Mouse (Mus musculus): ENCODE data around the gene Ubfd1. TPM values are rescaled to one million over a fixed set of nuclear protein-coding genes. Genes with fewer than 3 reads are reported as not detected.

Ubfd1 gene
- total RNA-seq (2021), result 10 to 100 TPM; 25.5 to 25.7 TPM
- long read RNA-seq, experiment 1, full-length matches to known transcripts, result 23 of 35 reads
- long read RNA-seq, experiment 1, partial matches to known transcripts, result 2 of 35 reads
- long read RNA-seq, experiment 1, other reads (novel, unspliced or antisense), result 10 of 35 reads
- long read RNA-seq, experiment 2, full-length matches to known transcripts, result 30 of 40 reads
- long read RNA-seq, experiment 2, partial matches to known transcripts, result 2 of 40 reads
- long read RNA-seq, experiment 2, other reads (novel, unspliced or antisense), result 8 of 40 reads

DNA sequence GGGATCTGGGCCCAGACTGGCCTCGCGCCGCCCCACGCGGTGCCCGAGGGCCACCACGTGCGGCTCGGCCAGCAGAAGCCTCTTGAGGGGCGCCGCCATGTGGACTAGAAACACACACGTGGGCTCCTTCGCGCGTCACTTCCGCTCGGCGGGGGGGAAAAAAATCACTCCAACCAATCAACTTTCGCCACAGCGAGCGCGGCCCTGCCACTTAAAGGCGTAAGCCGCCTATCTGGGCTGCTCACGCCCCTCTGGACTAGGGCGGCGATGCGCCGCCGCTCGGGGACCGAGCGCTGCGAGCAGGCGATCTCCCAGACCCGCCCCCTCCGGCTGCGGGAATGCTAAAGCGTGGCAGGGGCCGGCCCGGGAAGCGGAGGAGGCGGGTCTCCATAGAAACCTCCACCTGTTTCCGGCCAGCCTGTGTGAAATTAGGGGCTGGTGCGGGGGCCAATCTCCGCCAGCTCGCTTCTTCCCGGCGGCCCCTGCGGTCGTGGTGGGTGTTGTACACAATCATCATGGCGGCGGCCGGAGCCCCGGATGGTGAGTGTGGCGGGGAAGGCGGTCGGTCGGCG lies at the start of gene Ubfd1, which contains the start of gene Ears2:
Gene Ubfd1 (plus strand): TSS at position 231 of the 572 bp plus-strand sequence.
Gene Ears2 (minus strand): TSS at position 319 of the 572 bp plus-strand sequence.
- intact Hi-C loops (cut with DNase I; ENCODE audit: low total_unique reads), result no loop called here
- DNase-seq, result peak; percentile 95

DNA sequence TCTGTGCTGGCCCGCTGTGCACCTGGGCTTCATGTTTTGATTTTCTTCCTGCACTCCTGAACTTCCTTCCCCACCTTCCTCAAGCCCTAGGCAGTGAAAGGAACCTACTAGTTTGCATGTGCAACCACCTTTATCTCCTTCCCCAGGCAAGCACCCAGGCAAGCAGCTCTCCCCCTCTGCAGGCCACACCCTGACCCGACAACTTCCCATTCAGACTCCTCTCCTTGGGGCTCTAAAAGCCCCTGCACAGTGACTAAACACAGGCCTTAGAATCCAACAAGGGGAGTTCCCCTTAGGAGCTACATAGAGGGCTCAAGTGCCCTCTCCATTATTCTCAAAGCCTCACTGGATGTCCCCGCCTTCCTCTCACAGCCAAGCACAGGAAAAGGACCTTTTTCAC lies 48.7 kb upstream of the Ubfd1 start:
- DNase-seq, result no peak
- intact Hi-C loops (cut with DNase I; ENCODE audit: low total_unique reads), result loop anchor here (5.0 kb wide), 1 partner anchor 54 kb away; no protein-coding TSS in a partner anchor

DNA sequence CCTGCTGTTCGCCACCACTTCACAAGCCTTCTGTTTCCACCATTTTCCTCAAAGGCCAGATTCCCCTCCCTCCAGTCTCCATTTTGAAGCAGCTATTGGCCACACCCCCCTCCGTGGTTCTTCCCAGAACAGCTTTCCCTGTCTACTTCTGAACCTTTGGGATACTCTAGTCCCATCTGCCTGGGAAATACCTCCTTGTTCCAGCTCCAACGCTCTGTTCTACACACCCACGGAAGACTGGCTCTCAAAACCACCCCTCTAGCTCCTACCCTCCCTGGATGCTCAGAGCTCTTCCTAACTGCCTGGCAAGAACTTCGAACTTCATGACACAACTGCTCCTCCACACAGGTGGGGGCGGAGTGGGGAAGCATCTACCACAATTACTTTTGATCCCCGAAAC lies 48.0 kb upstream of the Ubfd1 start:
- no peak for DNase-seq
- intact Hi-C loops (cut with DNase I; ENCODE audit: low total_unique reads), result loop anchor here (5.0 kb wide), 1 partner anchor 53 kb away; no protein-coding TSS in a partner anchor

DNA sequence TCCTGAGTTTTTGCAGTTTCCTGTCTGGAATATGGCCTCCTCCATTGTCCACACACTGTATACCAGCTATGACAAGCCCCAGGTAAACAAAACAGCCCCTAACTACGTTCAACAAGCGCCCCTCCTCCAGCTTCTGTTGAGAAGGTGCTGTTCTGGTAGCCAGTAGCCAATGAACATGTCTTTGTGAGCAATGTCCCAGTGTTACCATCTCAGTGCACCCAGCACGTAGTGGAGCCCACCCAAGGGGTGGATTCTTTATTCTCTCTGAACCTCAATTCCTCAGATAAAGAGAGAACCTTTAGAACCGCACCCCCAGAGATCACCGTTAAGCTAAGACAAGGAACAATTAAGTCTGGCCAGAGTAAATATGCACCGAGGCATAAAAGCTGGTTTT lies 46.7 kb upstream of the Ubfd1 start:
- DNase-seq, result no peak
- intact Hi-C loops (cut with DNase I; ENCODE audit: low total_unique reads), result no loop called here

DNA sequence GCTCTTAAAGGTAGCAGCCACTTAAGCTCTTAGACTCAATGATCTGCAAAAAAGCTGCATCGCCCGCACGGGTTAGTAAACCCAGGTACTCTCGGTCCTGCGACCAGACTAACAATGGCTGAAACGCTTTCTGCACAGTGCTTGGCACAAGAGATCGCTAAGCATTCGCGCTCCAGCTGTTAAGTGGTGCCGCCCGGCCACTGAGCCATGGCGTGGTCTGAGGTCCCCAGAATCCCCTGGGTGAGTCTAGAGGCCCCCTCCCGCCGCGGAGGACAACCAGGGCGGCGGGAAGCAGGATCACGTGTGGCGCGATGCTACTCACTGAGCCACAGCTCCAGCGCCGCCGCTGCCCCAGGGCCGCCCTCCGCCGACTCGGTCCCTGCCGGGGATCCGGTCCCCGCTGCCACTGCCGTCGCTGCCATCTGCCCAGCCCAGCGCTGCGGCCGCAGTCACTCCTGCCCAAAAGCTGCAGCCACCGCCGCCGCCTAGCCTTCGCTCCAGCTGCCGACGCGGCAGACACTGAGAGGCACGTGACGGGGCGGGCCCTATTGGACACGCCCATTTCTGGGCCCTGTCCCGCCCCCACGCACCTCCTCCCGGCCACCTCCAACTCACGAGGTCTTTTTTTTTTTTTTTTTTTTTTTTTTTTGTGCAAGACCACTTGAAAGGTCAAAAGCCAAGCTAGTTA lies 46.2 kb upstream of the Ubfd1 start, which contains the start of gene Gga2:
Gene Gga2 (minus strand): TSS at position 556 of the 688 bp plus-strand sequence.
- intact Hi-C loops (cut with DNase I; ENCODE audit: low total_unique reads), result no loop called here

DNA sequence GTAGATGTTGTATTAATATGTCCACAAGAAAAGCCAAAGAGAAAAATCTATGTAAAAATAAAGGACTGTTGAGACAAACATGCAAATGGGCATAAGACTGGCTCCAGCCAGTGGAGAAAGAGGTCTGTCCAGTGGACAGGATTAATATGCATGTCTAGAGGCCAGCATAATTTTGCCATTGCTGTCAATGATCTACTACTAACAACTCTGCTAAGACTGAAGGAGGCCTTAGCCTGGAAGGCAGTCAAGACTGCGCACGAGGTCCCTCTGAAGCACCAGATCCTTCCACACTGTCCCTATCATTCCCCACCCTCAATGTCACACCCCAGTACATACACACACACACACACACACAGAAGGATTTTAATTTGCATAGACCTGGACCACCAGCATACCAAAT lies 44.8 kb upstream of the Ubfd1 start:
- no peak for DNase-seq
- intact Hi-C loops (cut with DNase I; ENCODE audit: low total_unique reads), result no loop called here

More for the DNA sequence above, 46.2 kb upstream of the Ubfd1 start, which contains the start of gene Gga2:
- DNase-seq, result peak; percentile 87

DNA sequence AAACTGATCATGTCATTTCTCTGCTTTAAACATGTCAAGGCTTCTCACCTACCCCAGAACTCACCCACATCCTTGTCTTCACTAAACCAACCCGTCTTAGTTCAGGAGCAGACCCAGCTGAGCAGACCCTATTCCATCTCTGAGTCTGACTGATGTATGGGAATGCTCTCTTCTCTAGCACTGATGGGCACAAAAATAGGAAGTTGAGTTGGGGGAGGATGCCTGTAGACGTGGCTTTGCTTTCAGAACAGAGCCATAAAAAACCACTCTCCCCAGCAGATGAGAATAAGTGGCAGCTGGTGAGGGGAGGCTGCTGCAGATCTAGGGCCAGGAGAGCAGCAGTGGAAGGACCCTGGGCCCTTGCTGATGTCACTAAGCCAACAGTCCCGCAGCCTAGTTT lies 33.6 kb upstream of the Ubfd1 start:
- DNase-seq, result no peak
- intact Hi-C loops (cut with DNase I; ENCODE audit: low total_unique reads), result no loop called here

DNA sequence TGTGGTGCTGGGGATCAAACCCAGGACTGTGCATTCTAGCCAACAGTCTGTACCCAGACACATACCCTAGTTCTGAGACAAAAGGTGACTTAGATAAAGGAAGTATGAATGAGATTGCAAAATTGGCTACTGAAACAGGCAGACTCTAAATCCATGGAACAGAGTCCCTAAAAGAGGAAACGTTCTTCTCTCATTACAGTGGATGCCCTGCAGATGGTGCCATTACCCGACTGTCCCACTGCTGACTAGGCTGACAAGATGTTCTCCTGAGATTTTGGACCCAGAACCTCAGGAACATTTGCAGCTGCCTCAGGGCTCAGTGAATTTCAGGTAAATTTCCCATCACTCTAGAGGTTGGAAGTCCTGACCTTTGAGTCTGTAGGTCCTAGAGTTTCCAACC lies 32.6 kb upstream of the Ubfd1 start:
- no peak for DNase-seq
- intact Hi-C loops (cut with DNase I; ENCODE audit: low total_unique reads), result no loop called here

DNA sequence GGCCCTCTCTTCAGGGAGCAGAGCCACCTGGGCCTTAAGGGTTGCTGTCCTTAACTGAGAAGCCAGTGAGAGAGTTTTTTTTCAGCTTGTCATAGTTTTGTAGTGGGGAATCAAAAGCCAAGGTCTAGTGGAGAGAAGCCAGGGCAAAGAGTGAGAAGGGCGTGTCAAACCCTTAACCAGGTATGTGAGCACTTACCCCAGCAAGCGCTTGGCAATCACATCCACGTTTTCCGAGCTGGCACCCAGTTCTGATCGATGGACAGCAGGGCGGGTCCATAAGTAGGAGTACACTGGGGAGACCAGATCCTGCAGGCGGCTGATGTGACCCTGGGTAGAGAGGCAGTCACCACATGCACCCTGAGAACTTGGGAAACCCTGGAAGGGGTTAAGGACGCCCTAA lies 22.9 kb upstream of the Ubfd1 start:
- DNase-seq, result no peak
- intact Hi-C loops (cut with DNase I; ENCODE audit: low total_unique reads), result no loop called here

DNA sequence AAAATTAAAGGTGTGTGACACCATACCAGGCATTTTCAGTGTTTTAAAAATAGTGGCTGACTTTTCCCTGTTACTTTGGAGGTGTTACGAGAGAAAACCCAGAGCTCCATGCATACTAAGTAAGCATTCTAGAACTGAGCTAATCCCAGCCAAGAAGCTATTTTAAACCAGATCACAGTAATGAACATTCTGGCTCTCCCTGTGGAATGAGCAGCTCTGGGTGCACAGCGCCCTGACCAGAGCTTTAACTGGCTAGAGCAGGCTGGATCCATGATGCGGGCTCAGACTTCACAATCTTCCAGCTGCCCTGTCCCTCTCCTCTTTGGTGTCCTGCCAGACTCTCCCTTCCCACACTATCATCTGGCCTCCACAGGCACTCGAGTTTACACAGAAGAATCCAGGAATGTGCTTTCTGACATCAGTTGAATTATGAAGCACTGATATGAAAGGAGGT lies 21.8 kb upstream of the Ubfd1 start:
- DNase-seq, result peak; percentile 30
- intact Hi-C loops (cut with DNase I; ENCODE audit: low total_unique reads), result no loop called here

DNA sequence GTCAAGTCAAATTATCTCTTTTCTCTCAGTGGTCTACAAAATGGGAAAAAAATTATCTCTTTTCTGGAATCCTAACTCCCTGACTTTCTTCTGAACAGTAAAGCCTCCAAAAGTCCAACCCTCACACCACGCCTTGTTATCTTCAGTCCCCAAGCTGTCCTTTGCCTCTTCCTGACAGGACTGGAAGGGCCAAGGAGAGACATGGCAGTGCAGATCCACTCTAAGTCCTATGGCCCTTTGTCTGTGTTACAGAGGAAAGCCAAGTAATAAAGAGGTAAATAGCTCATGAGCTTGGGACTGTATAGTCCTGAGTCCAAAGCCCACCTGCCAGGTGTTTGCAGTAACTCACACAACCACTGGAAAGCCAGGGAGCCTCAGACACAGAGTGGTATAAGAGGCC lies 21.3 kb upstream of the Ubfd1 start:
- DNase-seq, result no peak
- intact Hi-C loops (cut with DNase I; ENCODE audit: low total_unique reads), result no loop called here

DNA sequence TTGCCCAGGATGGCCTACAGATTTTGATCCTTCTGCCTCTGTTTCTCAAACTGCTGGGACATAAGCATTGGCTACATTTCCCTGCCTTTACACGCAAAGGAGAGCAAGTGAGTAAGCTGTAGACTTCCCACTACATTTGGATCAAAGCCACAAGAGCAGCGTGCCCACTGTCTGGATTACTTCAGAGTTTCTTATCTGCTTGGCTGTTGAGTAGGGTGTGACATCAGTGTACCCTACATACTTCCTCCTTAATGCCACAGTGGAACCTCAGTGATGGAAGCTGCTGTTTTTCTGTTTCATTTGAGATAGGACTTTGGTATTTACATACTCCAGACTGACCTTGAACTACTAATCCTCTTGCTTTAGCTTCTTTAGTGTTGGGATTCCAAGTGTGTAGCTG lies 20.2 kb upstream of the Ubfd1 start:
- intact Hi-C loops (cut with DNase I; ENCODE audit: low total_unique reads), result no loop called here
- DNase-seq, result no peak

DNA sequence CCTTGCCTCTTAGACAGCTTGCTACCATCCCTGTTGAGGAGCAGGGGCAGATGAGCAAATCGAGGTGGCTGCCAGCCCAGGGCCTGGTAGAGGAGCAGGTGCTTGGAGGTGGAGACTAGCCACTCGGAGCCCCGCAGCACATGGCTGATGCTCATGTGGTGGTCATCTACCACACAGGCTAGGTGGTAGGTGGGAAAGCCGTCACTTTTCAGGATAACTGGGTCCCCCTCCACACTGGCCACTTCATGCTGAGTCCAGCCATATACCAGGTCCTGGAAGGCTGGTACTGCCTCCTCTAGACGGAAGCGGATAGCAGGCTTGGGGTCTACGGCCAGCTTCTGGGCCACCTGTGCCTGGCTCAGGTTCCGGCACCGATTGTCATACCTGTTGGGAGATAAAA lies 18.8 kb upstream of the Ubfd1 start:
- intact Hi-C loops (cut with DNase I; ENCODE audit: low total_unique reads), result no loop called here
- DNase-seq, result no peak

DNA sequence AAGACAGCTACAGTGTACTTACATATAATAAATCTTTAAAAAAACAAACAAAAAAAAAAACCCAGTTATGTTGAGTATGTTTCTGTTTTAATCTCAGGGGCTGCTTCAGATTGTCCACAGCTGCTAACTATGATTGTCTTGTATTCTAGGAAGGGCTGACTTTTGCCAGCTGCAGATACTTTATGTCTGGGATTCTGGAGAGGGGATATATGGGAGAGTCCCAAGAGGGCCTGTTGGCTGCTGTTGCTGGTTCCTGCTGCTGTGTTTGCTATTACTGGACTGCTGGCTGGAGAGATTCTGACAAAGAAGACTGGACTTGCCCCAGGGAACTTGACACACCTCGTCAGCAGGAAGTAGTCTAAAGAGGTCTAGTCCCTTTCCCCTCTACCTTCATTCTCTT lies 16.1 kb upstream of the Ubfd1 start:
- intact Hi-C loops (cut with DNase I; ENCODE audit: low total_unique reads), result no loop called here
- DNase-seq, result peak; percentile 40

DNA sequence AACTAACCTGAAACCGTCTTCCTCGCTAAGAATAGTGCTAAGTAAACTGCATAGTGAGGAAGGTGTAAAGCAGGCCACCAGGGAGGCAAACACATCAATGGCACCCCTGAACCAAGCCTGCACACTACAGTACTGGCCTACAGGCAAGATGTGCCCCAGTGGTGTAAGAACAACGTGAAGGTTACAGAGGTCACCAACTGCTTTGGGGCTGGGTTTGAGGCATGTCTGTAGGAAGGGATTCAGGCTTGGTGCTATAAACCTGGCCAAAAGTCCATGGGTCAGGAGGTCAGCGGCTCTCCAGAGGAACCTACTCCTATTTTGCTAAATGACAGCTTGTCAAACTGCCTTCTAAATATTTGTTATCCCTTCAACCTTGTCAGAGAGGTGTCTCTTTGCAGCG lies 10.3 kb upstream of the Ubfd1 start:
- no peak for DNase-seq
- intact Hi-C loops (cut with DNase I; ENCODE audit: low total_unique reads), result no loop called here

DNA sequence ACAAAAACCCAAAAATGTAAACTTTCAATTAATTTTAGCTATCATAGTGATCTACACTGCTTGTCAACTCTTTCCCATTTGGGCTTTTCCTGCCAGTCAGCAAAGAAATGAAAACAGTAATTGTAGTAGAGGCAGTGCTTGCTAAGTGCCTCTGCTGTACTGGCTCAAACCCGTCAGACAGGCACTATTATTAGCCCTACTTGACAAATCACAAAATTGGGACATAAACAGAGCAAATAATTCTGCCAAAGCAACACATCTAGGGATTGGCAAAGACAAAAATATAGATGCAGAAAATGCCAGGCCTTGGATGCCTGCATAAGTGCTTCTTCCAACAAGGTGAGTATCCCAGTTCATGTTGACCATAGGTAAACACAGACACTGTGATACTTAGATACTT lies 1.3 kb upstream of the Ubfd1 start:
- intact Hi-C loops (cut with DNase I; ENCODE audit: low total_unique reads), result no loop called here
- no peak for DNase-seq

DNA sequence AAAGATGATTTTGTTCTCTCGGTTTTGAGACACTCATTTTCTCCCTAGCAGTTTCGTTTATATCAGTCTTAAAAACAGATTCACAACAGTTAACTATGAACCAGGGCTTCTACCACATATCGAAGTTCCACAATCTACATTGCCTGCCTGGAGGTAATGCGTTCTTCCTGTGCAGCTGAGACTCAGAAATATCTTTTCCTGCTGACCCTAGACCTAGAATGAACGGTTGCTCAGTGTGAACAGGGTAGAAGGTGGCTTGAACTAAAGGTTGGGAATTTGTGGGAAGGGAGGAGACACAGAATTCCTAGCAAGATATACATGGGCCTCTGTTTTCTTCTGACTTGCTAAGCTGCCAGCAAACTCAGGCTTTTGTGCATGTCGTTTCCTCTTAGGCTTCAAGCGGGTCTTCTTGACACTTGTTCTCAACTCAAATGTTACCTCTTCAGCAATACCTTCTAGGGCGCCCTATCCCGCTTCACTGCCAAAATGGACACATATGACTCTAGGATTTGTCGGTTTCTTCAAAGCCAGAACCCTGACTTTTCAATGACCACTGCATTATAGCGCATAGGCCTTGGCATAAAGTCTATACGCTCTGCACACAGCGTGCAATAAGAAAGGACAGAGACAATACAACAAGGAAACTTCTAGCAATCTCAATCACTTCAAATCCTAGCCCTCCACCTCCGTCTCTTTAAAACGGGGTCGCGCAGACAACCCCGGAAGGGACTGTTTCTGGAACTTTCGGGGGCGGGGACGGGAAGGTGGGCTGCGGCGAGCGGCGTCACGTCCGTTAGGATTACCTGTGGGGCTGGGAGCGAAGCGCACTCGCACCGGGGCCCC lies 652 bp upstream of the Ubfd1 start:
- intact Hi-C loops (cut with DNase I; ENCODE audit: low total_unique reads), result no loop called here
- DNase-seq, result no peak

DNA sequence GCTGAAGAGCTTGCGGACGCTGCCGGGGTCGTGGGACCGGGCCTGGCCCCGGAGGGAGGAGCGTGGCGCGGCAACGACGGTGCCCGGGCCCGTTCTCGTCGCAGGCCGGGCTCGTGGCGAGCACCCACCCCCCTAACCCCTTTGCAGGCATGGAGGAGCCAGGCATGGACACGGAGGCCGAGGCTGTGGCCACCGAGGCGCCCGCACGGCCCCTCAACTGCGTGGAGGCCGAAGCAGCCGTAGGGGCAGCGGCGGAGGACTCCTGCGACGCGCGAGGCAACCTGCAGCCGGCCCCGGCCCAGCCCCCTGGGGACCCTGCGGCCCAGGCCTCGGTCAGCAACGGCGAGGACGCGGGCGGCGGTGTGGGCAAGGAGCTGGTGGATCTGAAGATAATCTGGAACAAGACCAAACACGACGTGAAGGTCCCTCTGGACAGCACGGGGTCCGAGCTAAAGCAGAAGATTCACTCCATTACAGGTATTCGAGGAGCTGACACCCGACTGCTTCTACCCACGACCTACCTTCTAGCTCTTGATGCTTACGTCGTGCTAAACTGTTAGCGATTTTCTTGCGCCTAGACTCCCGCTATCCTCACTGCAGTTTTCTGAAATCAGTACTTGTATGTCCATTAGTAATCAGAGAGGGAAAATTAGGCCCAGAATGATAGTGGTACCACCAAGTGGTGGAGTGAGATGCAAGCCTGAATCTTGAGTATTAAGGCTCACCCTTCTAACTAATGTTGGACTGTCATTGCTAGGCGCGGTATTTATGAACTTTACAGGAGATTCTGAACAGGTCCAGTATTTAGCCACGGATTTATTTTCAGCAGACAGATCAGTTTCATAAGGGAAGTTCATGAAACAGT lies 774 bp downstream of the Ubfd1 start:
- DNase-seq, result no peak
- intact Hi-C loops (cut with DNase I; ENCODE audit: low total_unique reads), result no loop called here

DNA sequence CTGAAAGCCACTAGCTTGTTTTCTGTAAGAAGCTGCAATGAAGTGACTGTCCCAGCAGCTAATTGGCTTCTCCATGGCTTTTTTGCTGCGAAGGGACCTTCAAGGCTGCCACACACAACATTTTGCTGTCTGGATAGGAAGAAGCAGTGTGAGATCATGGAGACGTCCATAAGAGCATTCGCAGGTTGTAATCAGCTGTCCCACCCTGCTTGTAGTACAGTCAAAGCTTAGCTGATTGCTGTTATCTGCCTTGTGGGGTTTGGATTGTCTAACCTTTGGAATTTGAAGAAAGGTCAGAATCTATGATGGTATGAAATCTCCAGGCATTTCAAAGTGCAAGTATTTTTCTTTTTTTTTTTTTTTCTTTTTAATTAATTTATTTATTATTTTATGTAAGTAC lies 7.4 kb downstream of the Ubfd1 start:
- DNase-seq, result no peak
- intact Hi-C loops (cut with DNase I; ENCODE audit: low total_unique reads), result loop anchor here (5.0 kb wide), 1 partner anchor 57 kb away; no protein-coding TSS in a partner anchor

Measured in gastrocnemius, postnatal 14 days (tissue).